In genomic region chr1:128492251-128492650, GRCm38 (mm10) we compare ENCODE assay signal across 27 mouse cellular contexts.
"Had no signal": no experiment of that assay in that cellular context is flagged by ENCODE, and none has a peak within 500 bp of the region (broad histone marks: within the 10 kb centered on the region; RNA-seq: fewer than 3 reads in every experiment).

No protein-coding gene starts in this region.

- H3K9ac ChIP-seq: embryonic facial prominence, embryonic 12.5 days; embryonic facial prominence, embryonic 13.5 days; embryonic facial prominence, embryonic 15.5 days; forebrain, embryonic 12.5 days; forebrain, embryonic 13.5 days; forebrain, embryonic 15.5 days; forebrain, postnatal 0 days had no signal

- H3K4me2 ChIP-seq: embryonic facial prominence, embryonic 12.5 days; embryonic facial prominence, embryonic 13.5 days; embryonic facial prominence, embryonic 15.5 days; forebrain, embryonic 12.5 days; forebrain, embryonic 13.5 days; forebrain, embryonic 15.5 days had no signal

- ATAC-seq: forebrain, embryonic 13.5 days; forebrain, embryonic 14.5 days; forebrain, embryonic 15.5 days; forebrain, embryonic 16.5 days; forebrain, postnatal 0 days had no signal

- H3K36me3 ChIP-seq: embryonic facial prominence, embryonic 10.5 days; embryonic facial prominence, embryonic 12.5 days; embryonic facial prominence, embryonic 13.5 days; embryonic facial prominence, embryonic 15.5 days; forebrain, embryonic 10.5 days; forebrain, embryonic 12.5 days; forebrain, embryonic 15.5 days had no signal

- DNase-seq: cerebellum, adult 8-10 months; cerebellum, adult 9-10 months; cerebellum, adult 9-11 months; cerebellum, postnatal 10 days; cerebellum, postnatal 14 days; cerebellum, postnatal 25 days; cerebellum, postnatal 36 days; embryo, embryonic 11 days; forebrain, postnatal 0 days; gastrocnemius, adult 2 months; gastrocnemius, postnatal 10 days; gastrocnemius, postnatal 14 days; gastrocnemius, postnatal 25 days; gastrocnemius, postnatal 36 days; heart, adult 18-20 months; heart, adult 2 months had no signal

- H3K9me3 ChIP-seq: embryonic facial prominence, embryonic 10.5 days; embryonic facial prominence, embryonic 12.5 days; embryonic facial prominence, embryonic 13.5 days; embryonic facial prominence, embryonic 15.5 days; forebrain, embryonic 10.5 days; forebrain, embryonic 12.5 days; forebrain, embryonic 13.5 days; forebrain, embryonic 15.5 days had no signal

- H3K27ac ChIP-seq: embryonic facial prominence, embryonic 10.5 days; embryonic facial prominence, embryonic 12.5 days; embryonic facial prominence, embryonic 13.5 days; embryonic facial prominence, embryonic 15.5 days; forebrain, embryonic 10.5 days; forebrain, embryonic 12.5 days; forebrain, embryonic 13.5 days; forebrain, embryonic 15.5 days; gastrocnemius, adult 2 months; heart, adult 2 months had no signal

- H3K4me3 ChIP-seq: embryonic facial prominence, embryonic 10.5 days; embryonic facial prominence, embryonic 12.5 days; embryonic facial prominence, embryonic 13.5 days; embryonic facial prominence, embryonic 15.5 days; erythroblast, embryonic 14.5 days; forebrain, embryonic 10.5 days; forebrain, embryonic 12.5 days; forebrain, embryonic 13.5 days; forebrain, embryonic 15.5 days; gastrocnemius, adult 2 months; heart, adult 2 months had no signal

- H3K27me3 ChIP-seq: embryonic facial prominence, embryonic 12.5 days; embryonic facial prominence, embryonic 13.5 days; embryonic facial prominence, embryonic 15.5 days; forebrain, embryonic 12.5 days; forebrain, embryonic 13.5 days; forebrain, embryonic 15.5 days had no signal

- H3K4me1 ChIP-seq: embryonic facial prominence, embryonic 10.5 days; embryonic facial prominence, embryonic 12.5 days; embryonic facial prominence, embryonic 13.5 days; embryonic facial prominence, embryonic 15.5 days; forebrain, embryonic 10.5 days; forebrain, embryonic 12.5 days; forebrain, embryonic 13.5 days; forebrain, embryonic 15.5 days had no signal
